Mouse (Mus musculus): Measurements from ENCODE around the gene Pirt.

The Pirt gene

GRCm38 (mm10) chr11:66911811-66912210 is at the start of gene Pirt:
Gene Pirt, plus strand, starts transcription at chr11:66911981.
- no peak for DNase-seq

GRCm38 (mm10) chr11:66871701-66872100 is 40.1 kb upstream of the Pirt start:
- peak in 1 of 2 experiments; percentile 18 for DNase-seq

GRCm38 (mm10) chr11:66872773-66873470 is 38.9 kb upstream of the Pirt start:
- no peak for DNase-seq

GRCm38 (mm10) chr11:66881291-66881690 is 30.5 kb upstream of the Pirt start:
- no peak for DNase-seq

GRCm38 (mm10) chr11:66882224-66883040 is 29.3 kb upstream of the Pirt start:
- DNase-seq: no peak

GRCm38 (mm10) chr11:66892536-66892935 is 19.2 kb upstream of the Pirt start:
- DNase-seq: peak; percentile 21 to 24

- no peak for DNase-seq
Measured at GRCm38 (mm10) chr11:66898747-66899146, 13.0 kb upstream of the Pirt start.

- DNase-seq: peak; percentile 64 to 81
Measured at GRCm38 (mm10) chr11:66899426-66899825, 12.4 kb upstream of the Pirt start.

- no peak for DNase-seq
Measured at GRCm38 (mm10) chr11:66902801-66903200, 9.0 kb upstream of the Pirt start.

- peak; percentile 76 to 87 for DNase-seq
Measured at GRCm38 (mm10) chr11:66905617-66906384, 6.0 kb upstream of the Pirt start.

GRCm38 (mm10) chr11:66912531-66913458 is 1.0 kb downstream of the Pirt start:
- DNase-seq: no peak

GRCm38 (mm10) chr11:66914249-66914648 is 2.5 kb downstream of the Pirt start:
- peak; percentile 51 to 71 for DNase-seq

GRCm38 (mm10) chr11:66920012-66920411 is 8.2 kb downstream of the Pirt start:
- no peak for DNase-seq

GRCm38 (mm10) chr11:66924095-66924823 is 12.5 kb downstream of the Pirt start:
- DNase-seq: no peak

GRCm38 (mm10) chr11:66928311-66928710 is 16.5 kb downstream of the Pirt start:
- DNase-seq: no peak

- no peak for DNase-seq
Measured at GRCm38 (mm10) chr11:66932827-66933599, 21.2 kb downstream of the Pirt start.

- DNase-seq: no peak
Measured at GRCm38 (mm10) chr11:66934428-66935173, 22.8 kb downstream of the Pirt start.

GRCm38 (mm10) chr11:66942011-66942410 is 30.2 kb downstream of the Pirt start:
- DNase-seq: no peak

- DNase-seq: no peak
Measured at GRCm38 (mm10) chr11:66945224-66945767, 33.5 kb downstream of the Pirt start.

GRCm38 (mm10) chr11:66946521-66946920 is 34.7 kb downstream of the Pirt start:
- DNase-seq: no peak
